7 mouse cellular contexts compared by ENCODE assay signal in genomic region chr8:90244458-90245145, GRCm38 (mm10).
DNase-seq lines count a peak whose midpoint lies in the region; ATAC-seq lines count a peak whose summit lies in the region.

No protein-coding gene starts in this region.

- no peak for ATAC-seq in activated CD4-positive, CD25-positive, alpha-beta regulatory T cell, adult 4 months

- peak; percentile 94 for DNase-seq in Muller cell, postnatal 12 days (ENCODE audit: inconsistent ontology term)
- peak; percentile 51 to 62 for DNase-seq in cerebellum, adult 18-20 months
- DNase-seq in forelimb bud, embryonic 11.5 days (ENCODE audit: low read depth, low spot score): peak; percentile 82
- peak; percentile 23 to 66 for DNase-seq in layer of hippocampus, postnatal 14 days (ENCODE audit: low spot score in 2 of 2)
- no peak for DNase-seq in urinary bladder, postnatal 4 days (ENCODE audit: low spot score in 2 of 2)
- no peak for DNase-seq in gastrocnemius, adult 8-10 months (ENCODE audit: low spot score in 2 of 2)

Comparison
In these comparisons a context has a peak if more than half of its experiments do, and no peak if none do; other contexts are left out.
1. DNase-seq: peak in Muller cell, postnatal 12 days (single experiment), cerebellum, adult 18-20 months (2 of 2), forelimb bud, embryonic 11.5 days (single experiment) and layer of hippocampus, postnatal 14 days (2 of 2); none in urinary bladder, postnatal 4 days (0 of 2) and gastrocnemius, adult 8-10 months (0 of 2).